Mouse (Mus musculus): ENCODE results near the gene Scrg1. TPM values are rescaled to one million over a fixed set of nuclear protein-coding genes. Genes with fewer than 3 reads are reported as not detected.
"Not testable (repeated sequence)": the region's sequence is repeated elsewhere in the genome, so short reads cannot be mapped to it uniquely, and the experiment has no call there.

The Scrg1 gene
- polyA plus RNA-seq, 1 experiment from 2014 or later: 1.4 TPM

DNA sequence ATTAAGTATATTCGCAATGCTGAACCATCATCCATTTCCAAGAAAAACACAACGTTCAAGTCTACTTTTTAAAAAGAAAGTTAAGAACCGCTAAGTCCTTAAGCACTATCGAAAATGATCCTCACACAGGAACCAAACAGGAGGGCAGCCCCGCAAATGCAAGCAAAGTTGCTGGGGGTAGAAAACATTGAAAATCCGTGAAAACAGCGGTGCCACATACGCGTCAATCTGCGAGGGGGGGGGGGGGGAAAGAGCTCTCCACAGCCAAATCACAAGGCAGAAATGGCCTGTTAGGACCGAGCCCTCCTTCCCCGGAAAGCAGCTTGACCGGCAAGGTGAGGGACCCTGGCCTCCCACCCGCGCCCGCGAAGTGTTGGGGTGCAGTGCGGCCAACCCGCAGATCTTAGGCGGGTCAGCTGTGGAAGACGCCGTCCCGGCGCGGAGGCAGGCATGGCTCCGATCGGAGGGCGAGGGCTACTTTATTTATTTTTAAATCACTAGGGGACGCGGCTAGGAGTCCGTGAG is 55.1 kb downstream of the Scrg1 start:
- H3K36me3 ChIP-seq: peaks cover 22% of the 10 kb centered on the region
- no peak for ATAC-seq (ENCODE audit: extremely low read depth, insufficient number of reproducible peaks, low FRiP score, low TSS enrichment)
- H3K27me3 ChIP-seq (replicated peaks): no peaks in the 10 kb centered on the region
- H3K4me1 ChIP-seq: peaks cover 18% of the 10 kb centered on the region
- H3K9me3 ChIP-seq: no peaks in the 10 kb centered on the region
- H3K4me3 ChIP-seq: peak overlapping the region; percentile 96
- H3K4me2 ChIP-seq: peak overlapping the region; percentile 97
- peak overlapping the region; percentile 93 for H3K27ac ChIP-seq (replicated peaks)
- H3K9ac ChIP-seq: peak overlapping the region; percentile 95
- WGBS: 2% methylated on average over 31 of the region's 31 CpGs

DNA sequence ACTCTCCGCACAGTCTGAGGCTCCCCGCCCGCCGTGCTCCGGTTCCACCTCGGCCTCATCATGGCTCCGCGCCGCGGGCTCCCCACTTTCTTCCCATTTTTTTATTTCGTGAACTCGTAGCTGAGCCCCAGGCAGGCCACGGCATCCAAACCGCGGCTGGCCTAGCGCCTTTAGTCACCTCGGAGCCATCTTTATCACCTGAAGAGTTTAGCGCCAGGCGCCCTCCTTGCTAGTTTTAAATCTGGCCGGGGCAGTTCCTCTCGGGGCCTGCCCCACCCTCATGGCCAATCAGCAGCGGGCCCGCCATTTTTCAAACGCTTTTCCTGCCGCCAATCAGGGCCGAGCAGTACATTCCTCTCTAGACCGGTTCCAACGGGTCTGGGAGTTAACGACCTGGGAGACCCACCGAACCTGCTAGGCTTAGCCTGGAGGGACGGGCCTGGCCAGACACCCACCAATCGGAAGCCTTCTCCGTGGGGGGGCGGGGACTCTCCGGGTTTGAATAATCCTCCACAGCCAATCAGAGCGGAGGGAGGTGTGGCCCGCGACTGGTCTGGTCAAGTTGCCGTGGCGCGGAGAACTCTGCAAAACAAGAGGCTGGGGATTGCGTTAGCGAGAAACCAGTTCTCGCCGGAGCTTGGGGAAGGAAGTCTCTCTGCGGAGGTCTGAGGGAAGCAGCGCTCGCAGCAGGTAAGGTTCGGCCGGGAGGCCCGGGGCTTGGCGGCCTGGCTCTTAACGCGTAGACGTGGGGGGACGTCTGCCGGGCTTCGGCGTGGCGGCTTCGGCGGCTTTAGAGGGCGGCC is 55.8 kb downstream of the Scrg1 start, which contains the start of gene Hmgb2:
Gene Hmgb2 (plus strand): TSS at position 592 of the 803 bp plus-strand sequence.
- Histone ChIP-seq H3K27ac (replicated peaks) (peak within 1 kb of the TSS; percentile 100), H3K36me3 (peaks cover 29% of the 10 kb centered on the region), H3K4me1 (peaks cover 18% of the 10 kb centered on the region), H3K9ac (peak within 1 kb of the TSS; percentile 100), H3K27me3 (replicated peaks) (no peaks in the 10 kb centered on the region), H3K4me3 (peak within 1 kb of the TSS; percentile 96), H3K9me3 (no peaks in the 10 kb centered on the region), H3K4me2 (peak within 1 kb of the TSS; percentile 97)
- peak; percentile 100 for ATAC-seq (ENCODE audit: extremely low read depth, insufficient number of reproducible peaks, low FRiP score, low TSS enrichment)
- 2% methylated on average over 63 of the region's 63 CpGs for WGBS

DNA sequence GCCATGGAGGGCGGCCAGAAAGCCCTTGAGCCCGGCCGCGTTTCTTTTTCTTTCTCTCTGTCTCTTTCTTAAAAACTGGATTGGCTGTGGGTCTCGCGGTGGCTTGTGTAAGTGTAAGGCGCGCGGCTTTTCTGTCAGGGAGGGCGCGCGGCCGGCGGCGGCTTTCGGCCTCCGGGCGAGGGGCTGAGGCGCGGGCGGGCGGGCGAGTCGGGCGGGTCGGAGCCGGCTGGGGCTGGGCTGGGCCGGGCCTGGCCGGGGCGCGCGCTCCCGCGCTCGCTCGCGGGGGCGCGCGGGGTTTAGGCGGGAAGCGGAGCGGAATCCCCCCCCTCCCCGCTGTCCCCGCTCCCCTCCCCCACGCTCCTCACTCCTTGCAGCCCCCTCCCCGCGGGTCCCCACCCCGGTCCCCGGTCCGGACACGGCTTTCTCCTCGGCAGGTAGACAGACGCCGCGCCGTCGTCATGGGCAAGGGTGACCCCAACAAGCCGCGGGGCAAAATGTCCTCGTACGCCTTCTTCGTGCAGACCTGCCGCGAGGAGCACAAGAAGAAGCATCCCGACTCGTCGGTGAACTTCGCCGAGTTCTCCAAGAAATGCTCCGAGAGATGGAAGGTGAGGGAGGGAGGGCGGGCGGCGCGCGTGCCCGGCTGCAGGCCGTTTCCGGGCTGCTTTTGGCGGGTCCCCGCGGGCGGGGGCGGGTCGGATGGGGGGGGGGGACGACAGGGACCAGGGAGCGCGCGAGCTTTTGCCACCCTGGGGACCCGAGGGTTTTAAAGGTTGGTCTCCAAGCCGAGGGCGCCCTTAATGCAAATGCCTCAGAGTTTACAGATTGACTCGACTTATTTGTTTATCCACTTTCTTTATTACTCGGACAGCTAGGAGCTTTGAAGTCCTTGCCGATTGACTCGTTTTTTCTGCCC is 56.7 kb downstream of the Scrg1 start:
- peaks cover 33% of the 10 kb centered on the region for H3K36me3 ChIP-seq
- no peaks in the 10 kb centered on the region for H3K9me3 ChIP-seq
- H3K4me1 ChIP-seq: peaks cover 18% of the 10 kb centered on the region
- H3K27me3 ChIP-seq (replicated peaks): no peaks in the 10 kb centered on the region
- peak; percentile 18; the same call in 1 of the 2 replicates for ATAC-seq (ENCODE audit: extremely low read depth, insufficient number of reproducible peaks, low FRiP score, low TSS enrichment)
- WGBS: under 1% methylated on average over 53 of the region's 96 CpGs
- peak overlapping the region; percentile 97 for H3K4me2 ChIP-seq
- H3K27ac ChIP-seq (replicated peaks): peak overlapping the region; percentile 100
- H3K4me3 ChIP-seq: peak overlapping the region; percentile 96
- H3K9ac ChIP-seq: peak overlapping the region; percentile 100

DNA sequence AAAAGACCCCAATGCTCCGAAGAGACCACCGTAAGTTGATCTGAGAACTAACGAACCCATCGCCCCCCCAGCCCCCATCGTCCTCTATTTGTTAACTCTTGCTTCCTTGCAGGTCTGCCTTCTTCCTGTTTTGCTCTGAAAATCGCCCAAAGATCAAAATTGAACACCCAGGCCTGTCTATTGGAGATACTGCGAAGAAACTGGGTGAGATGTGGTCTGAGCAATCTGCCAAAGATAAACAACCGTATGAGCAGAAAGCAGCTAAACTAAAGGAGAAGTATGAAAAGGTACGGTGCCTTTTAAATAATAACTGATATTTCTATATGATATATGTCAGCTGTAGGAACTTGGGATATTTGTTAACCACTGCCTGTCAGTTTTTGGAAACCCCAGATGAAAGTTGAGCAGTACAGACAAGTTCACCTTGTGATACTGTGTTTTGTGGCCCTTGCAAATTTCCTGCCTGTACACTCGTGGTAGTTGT is 57.5 kb downstream of the Scrg1 start:
- H3K27ac ChIP-seq (replicated peaks): peak overlapping the region; percentile 100
- H3K36me3 ChIP-seq: peaks cover 39% of the 10 kb centered on the region
- H3K9me3 ChIP-seq; ATAC-seq (ENCODE audit: extremely low read depth, insufficient number of reproducible peaks, low FRiP score, low TSS enrichment); H3K27me3 ChIP-seq (replicated peaks): not testable (repeated sequence)
- H3K9ac ChIP-seq: peak overlapping the region; percentile 100
- peaks cover 18% of the 10 kb centered on the region for H3K4me1 ChIP-seq
- peak overlapping the region; percentile 97 for H3K4me2 ChIP-seq
- WGBS: 11% methylated on average over 10 of the region's 10 CpGs
- peak overlapping the region; percentile 96 for H3K4me3 ChIP-seq

DNA sequence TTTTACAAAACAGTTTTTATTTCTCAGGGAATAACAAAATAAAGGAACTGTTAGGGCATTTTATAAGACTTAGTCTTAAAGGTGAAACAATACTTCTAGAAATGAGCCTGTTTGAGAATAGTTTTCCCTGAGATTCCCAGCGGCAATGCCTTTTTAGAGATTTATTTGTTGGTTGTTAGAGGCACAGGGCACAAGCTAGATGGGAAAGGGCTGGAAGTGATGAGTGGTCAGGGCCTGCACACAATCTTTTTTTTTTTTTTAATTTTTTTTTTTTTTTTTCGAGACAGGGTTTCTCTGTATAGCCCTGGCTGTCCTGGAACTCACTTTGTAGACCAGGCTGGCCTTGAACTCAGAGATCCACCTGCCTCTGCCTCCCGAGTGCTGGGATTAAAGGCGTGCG is 61.0 kb downstream of the Scrg1 start:
- H3K9ac ChIP-seq; H3K4me1 ChIP-seq; H3K4me3 ChIP-seq; H3K27ac ChIP-seq (replicated peaks); H3K4me2 ChIP-seq; H3K9me3 ChIP-seq; H3K27me3 ChIP-seq (replicated peaks); ATAC-seq (ENCODE audit: extremely low read depth, insufficient number of reproducible peaks, low FRiP score, low TSS enrichment): not testable (repeated sequence)
- WGBS: 75% methylated on average over 5 of the region's 5 CpGs
- peaks cover 52% of the 10 kb centered on the region for H3K36me3 ChIP-seq

DNA sequence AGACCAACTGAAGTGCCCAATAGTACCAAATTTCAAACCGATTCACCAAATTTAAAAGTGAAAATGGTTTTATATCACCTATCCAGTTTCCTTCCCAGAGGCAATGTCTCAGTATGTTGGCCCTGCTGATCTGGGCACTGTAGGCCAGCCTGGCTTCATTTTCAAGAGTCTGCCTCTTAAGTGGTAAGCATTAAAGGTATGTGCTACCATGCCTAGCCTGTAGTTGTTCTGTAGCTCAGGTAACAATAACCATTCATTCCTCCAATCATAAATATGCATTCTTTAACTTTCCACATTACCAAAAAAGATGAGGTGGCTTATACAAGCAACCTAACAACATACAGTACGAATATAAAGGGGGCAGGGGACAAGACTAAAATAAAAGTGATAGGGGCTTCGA is 62.0 kb downstream of the Scrg1 start:
- Histone ChIP-seq H3K4me1 (peaks cover 9% of the 10 kb centered on the region), H3K4me3 (no peak overlapping the region), H3K27me3 (replicated peaks) (no peaks in the 10 kb centered on the region), H3K4me2 (no peak overlapping the region), H3K9me3 (no peaks in the 10 kb centered on the region), H3K36me3 (peaks cover 57% of the 10 kb centered on the region), H3K27ac (replicated peaks) (no peak overlapping the region), H3K9ac (no peak overlapping the region)
- ATAC-seq (ENCODE audit: extremely low read depth, insufficient number of reproducible peaks, low FRiP score, low TSS enrichment): no peak
- 88% methylated on average over 3 of the region's 3 CpGs for WGBS

DNA sequence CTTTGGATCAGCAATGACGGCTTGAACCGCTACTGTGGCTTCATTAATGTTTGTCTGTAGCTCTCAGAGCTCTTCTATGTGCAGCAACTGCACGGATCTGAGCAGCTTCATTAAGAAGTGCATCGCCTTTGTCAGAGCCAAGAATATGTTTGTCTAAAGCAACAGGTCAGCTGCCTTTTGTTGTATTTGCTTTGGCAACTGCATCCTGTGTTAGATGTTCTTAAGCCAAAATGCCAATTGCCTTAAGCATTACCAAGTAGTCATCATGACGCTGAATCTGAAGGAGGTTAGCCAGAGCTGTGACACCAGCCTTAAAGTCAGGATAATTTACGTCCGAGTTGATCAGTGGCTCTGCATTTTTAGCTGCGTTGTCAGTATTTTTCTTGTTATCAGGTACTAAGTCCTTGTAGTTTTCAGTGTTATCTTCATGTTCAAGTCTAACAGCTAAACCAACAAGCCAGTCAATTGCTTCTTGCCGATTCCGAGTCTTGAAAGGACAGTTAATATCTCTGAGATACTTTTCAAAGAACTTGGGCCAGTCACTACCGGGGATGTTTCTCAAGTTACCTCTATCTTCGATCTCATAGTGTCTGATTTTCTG is 64.6 kb downstream of the Scrg1 start:
- H3K27ac ChIP-seq (replicated peaks): no peak overlapping the region
- H3K27me3 ChIP-seq (replicated peaks): no peaks in the 10 kb centered on the region
- no peak for ATAC-seq (ENCODE audit: extremely low read depth, insufficient number of reproducible peaks, low FRiP score, low TSS enrichment)
- peaks cover 50% of the 10 kb centered on the region for H3K36me3 ChIP-seq
- 56% methylated on average over 12 of the region's 12 CpGs for WGBS
- H3K9ac ChIP-seq: no peak overlapping the region
- H3K9me3 ChIP-seq: no peaks in the 10 kb centered on the region
- no peaks in the 10 kb centered on the region for H3K4me1 ChIP-seq
- no peak overlapping the region for H3K4me2 ChIP-seq
- H3K4me3 ChIP-seq: no peak overlapping the region

Other genes with a start within 250 kb of the Scrg1 start
- 11.6 and 12.0 TPM in 2 replicates for gene Hand2, start 134.9 kb upstream of the Scrg1 start, polyA plus RNA-seq (2015; fragmentation: Nextera tagmentation; extraction: Ambion mirVana)
- 45.8 and 47.5 TPM in 2 replicates for gene Sap30, start 31.9 kb downstream of the Scrg1 start, polyA plus RNA-seq (2015; fragmentation: Nextera tagmentation; extraction: Ambion mirVana)
- 221 and 261 TPM in 2 replicates for gene Hmgb2, start 56.0 kb downstream of the Scrg1 start, polyA plus RNA-seq (2015; fragmentation: Nextera tagmentation; extraction: Ambion mirVana)
- 5.7 and 5.9 TPM in 2 replicates for gene Galnt7, start 197.1 kb downstream of the Scrg1 start, polyA plus RNA-seq (2015; fragmentation: Nextera tagmentation; extraction: Ambion mirVana)

Measured in heart, embryonic 13.5 days (tissue).